Mouse (Mus musculus): ENCODE data around the gene Rnpep.

Rnpep gene

DNA sequence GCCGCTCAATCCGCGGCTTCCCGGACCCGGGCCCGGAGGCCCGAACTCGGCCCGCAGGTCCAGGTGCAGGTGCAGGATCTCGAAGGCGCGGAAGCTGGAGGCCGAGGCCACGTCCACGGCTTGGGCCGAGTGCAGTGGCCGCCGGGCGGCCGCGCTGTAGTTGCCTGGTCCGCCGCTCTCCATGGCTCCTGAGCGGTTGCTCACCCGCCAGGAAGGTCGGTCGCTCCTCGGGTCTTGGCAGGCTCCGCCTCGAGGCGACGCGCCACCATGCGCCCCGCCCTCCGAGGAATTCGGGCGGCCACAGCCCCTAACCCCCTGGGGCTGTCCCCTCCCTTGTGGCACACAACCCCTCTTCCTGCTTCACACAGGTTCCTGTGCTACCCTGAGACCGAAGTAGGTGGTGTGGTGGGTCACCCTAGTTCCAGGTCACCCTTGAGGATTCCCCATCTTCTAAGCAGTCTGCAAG, at the start of gene Rnpep:
Gene Rnpep, minus strand, starts transcription at position 259 of the 466 bp plus-strand sequence.
- peak; percentile 78 for DNase-seq

- DNase-seq = no peak
These were observed 46.7 kb upstream of the Rnpep start for GRCm38 (mm10) chr1:135330578-135330977.

- DNase-seq = no peak
These were observed 44.5 kb upstream of the Rnpep start for GRCm38 (mm10) chr1:135328368-135328767.

DNA sequence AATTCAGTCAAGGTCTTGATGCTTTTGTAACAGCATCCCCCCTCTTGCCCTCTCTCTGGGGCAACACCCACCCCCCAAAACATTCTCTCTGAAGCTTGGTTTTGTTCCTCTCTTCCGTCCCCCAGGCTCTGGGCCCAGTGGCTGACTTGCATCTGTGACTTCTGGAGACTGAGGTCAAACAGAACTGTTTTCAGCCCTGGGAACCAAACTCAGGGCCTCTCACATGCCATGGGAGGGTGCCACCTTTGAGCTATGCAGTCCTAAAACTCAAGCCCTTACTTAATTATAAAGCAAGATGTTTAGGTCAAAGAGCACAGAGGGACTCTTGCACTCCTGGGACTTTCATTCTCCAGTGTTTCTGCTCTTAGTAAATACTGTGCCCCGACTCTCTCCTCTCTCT, 42.0 kb upstream of the Rnpep start:
- no peak for DNase-seq

GRCm38 (mm10) chr1:135324571-135324970, 40.7 kb upstream of the Rnpep start, which contains the start of gene Lmod1:
Gene Lmod1, plus strand, starts transcription at chr1:135324807.
- DNase-seq = peak; percentile 73

GRCm38 (mm10) chr1:135323367-135323901, 39.5 kb upstream of the Rnpep start:
- no peak for DNase-seq

- DNase-seq = peak; percentile 93
These were observed 29.6 kb upstream of the Rnpep start, which contains the start of gene Timm17a for GRCm38 (mm10) chr1:135313284-135314031. Gene Timm17a, minus strand, starts transcription at chr1:135313778.

- no peak for DNase-seq
These were observed 28.3 kb upstream of the Rnpep start for GRCm38 (mm10) chr1:135312201-135312600.

DNA sequence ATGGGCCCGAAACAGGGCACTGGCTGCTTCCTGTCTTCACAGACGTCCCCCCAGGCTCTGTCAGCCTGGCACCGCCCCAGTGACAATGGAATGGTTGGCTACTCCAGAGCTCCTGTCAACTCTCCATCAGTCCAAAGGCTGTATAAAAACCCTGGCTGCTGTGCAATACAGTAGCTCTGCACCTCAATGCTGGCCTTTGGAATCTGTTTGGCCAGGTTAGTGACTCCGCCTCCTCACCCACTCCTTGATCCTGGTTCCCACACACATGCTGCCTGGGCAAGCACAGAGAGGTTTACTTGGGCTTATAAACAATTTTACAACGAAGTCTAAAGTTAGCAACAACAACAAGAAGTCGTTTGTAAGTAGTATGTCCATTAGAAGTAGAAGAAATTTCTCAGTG, 27.5 kb upstream of the Rnpep start:
- DNase-seq = no peak

DNA sequence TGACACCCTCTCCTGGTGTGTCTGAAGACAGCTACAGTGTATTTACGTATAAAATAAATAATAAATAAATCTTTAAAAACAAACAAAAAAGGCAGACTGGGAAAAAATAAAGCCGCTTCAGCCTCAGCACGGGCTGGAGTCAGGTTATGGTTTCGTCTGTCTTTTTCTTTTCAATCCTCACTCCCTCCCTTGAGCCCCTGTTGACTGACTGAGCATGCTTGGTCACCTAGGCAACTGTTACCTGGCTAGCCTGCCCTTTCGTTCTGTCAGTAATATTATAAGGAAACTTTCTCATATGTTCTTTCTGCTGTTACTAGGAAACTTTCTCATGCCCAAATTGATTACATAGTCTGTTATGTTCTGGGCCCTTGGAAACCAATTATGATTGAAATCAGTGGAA, 7.0 kb upstream of the Rnpep start:
- no peak for DNase-seq

DNA sequence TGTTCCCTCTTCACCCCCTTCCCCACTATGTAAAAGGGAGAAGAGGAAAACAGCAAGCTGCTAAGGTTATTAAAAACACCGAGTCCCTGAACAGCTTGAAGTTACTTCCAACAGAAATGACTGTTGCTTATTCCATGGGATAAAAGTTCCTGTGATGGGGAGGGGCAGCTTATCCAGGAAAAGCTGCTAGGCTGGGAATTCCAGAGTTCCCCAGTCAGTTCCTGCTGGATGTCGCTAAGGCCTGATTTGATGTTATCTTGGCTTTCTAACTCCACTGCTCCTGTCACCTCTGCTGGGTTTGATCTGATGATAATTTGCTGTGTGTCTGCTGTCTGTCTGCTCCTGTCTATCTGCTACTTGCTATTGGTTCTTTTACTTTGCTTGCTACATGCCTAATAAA, 2.4 kb upstream of the Rnpep start:
- no peak for DNase-seq

GRCm38 (mm10) chr1:135283287-135283825, 528 bp downstream of the Rnpep start:
- peak; percentile 37 for DNase-seq

GRCm38 (mm10) chr1:135282536-135283286, 1.2 kb downstream of the Rnpep start:
- peak; percentile 48 for DNase-seq

DNA sequence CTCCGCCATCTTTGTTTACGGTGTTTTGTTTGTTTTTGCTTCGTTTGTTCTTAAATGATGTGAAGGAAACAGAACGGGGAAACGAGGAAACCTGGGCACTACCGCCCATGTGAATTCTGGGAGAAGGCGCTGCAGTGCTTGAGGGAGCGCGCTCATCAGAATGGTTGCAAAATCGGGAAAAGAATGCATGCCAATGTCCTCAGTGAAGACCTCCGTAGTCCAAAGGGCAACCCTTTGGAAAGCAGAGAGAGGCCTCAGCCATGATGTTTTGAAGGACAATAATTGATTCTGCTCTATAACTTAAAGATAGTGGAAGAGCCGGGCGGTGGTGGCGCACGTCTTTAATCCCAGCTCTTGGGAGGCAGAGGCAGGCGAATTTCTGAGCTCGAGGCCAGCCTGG, 2.0 kb downstream of the Rnpep start:
- no peak for DNase-seq

- DNase-seq = peak; percentile 83
These were observed 3.2 kb downstream of the Rnpep start for GRCm38 (mm10) chr1:135280646-135281045.

DNA sequence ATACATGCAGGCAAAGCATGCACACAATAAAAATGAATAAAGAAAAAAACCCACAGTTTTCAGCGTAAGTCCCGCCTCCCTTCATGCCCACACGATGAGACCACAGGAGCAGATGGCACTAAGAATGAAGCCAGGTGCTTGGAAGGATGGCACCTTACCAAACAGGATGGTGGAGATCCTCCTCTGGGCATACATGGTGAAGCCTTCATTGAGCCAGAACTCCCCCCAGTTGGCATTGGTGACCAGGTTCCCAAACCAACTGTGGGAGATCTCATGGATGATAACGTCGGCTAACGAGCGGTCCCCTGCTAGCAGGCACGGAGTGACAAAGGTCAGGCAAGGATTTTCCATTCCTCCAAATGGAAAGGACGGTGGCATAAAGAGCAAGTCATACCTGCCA, 12.5 kb downstream of the Rnpep start:
- no peak for DNase-seq

DNA sequence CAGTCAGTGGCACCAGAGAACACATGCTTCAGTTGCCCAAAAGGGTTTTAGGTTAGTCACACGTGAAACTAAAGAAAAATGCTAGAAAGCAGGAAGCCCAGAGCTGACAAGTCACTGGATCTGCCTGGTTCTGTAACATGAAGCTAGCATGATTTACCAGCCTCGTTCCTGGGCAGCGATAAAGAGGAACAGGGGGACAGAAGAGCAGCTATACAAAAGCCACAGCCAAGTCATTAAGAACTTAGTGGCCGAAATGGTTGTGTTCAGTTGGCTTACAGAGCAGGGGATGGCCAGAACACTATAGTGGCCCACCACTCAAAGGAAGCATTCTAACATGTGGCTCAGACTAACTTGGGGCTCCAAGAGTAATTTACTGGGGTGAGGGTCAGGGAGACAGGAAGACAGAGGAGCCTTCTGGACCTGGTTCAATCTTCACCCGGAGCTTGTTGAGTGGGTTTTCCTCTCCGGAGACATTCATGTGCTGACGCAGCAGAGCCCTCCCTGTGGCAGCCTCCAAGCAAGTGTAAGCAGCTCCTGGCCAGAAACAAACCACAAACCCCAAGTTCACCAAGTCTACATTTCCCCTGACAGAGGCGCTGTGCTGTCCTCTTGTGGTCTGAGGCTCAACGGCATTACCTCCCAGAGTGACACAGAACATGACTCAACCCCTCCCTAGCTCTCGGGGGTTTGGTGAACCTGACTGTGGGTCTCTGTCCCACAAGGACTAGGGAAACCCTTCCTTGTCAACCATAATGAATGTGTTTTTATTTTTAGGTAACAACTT, 16.0 kb downstream of the Rnpep start:
- no peak for DNase-seq

- no peak for DNase-seq
These were observed 18.1 kb downstream of the Rnpep start for GRCm38 (mm10) chr1:135265834-135266233.

DNA sequence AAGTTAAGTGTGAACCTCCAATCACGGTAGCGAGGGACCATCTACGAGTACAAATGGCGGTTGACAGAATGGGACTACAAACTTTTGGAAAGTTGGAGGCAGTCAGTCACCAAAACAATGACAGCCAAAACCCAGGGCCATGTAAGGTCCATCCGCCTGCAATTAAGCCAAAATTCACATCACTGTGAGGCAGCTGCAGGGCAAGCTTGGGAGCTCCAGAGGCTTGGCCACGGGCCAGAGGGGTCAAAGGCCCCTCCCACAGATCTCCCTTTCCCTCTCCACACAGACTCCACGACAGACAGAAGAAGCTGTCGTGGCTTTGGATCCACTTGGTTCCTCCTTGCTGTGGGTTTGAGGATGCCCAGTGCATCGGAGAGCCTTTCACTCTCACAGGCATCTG, 20.6 kb downstream of the Rnpep start:
- DNase-seq = no peak

DNA sequence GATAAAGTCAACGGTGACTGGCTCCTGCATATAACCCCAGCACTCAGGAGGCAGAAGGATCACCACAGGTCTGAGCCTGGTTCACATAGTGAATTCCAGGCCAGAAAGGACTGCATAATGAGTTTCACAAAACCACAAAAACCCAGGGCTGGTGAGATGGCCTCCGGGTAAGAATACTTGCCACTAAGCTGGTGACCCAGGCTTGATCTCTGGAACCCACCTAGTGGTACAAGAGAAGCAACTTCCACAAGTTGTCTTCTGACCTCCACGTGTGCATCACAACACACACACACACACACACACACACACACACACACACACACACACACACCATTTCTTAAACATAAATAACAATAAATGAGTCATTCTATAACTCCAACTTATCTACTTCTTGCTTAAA, 21.6 kb downstream of the Rnpep start:
- no peak for DNase-seq

DNA sequence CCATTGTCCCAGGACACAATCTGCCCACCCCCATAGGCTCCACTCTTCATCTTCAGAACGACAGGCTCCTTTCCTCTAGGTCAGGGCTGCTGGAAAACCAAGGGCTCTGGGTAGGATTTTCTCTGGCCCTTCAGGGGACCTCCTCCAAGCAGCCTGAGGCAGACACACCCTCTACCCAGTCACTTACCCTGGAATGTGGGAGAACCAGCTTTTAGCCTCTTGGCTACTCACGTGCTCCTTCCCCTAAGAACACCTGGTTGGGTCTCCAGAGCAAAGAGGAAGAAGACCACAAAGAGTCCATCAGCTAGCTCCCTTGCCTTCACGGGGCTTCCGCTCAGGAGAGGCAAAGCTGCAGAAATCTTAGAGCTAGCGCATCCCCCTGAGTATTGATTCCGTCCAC, 23.0 kb downstream of the Rnpep start:
- DNase-seq = peak; percentile 55

DNA sequence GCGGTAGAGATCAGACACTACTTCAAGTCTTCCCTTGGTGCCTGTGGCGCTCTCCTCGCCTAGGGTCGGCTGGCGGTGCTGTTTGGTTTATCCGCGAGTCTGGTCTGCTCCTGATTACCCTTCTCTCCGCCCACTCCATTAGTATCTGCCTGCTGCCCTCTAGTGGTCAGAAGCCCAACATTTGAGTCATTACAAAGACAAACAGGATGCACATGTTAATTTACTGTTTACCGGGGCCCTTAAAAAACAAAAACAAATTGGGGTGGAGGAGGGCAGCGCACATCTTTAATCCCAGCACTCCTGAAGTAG, 24.8 kb downstream of the Rnpep start:
- peak; percentile 89 for DNase-seq
